ENCODE assay signal across 12 mouse cellular contexts in the genomic region with DNA sequence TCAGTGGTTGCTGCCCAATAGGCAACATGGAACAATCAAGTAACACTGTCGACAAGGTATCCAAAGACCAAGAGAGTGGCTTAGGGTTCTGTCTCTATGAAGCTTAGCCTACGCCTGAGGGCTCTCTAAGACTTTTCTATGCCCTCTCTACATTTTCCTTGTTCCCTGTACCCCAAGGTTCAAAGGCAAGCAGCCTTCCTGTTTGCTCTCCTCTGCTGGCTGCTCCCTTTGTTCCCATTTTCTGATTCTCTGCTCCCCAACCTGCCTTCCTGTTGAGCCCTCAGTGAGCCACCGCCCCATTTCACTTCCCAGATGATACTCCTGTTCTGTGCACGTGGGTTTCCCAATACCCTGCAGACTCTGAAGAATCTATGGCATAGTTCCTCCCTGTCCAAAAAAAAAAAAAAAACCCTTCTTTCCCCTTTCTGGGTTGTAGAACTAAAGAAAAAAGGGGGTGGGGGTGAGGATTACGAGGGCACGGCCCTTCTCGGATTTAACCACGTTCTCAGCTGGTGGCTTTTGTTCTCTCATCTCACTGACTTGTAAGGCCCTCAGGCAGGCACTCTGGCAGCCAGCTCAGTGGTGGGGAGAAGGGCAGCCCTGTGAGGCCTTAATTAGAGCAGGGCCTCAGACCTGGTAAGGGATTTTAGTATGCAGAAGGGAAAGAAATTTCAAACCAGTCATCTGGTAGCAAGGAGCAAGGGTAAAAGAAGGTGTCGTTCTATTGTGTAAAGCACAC. TPM values are rescaled to one million over a fixed set of nuclear protein-coding genes. Genes with fewer than 3 reads are reported as not detected.
DNase-seq lines count a peak whose midpoint lies in the region; ATAC-seq and TF ChIP-seq lines count a peak whose summit lies in the region.
"Had no signal": no experiment of that assay in that cellular context is flagged by ENCODE, and none has a peak within 500 bp of the region (broad histone marks: within the 10 kb centered on the region; RNA-seq: fewer than 3 reads in every experiment).

No protein-coding gene starts in this region.

- H3K27me3 ChIP-seq in kidney, adult 2 months (replicated peaks; ENCODE audit: control insufficient read depth, insufficient read depth, low read length) = no peaks in the 10 kb centered on the region
- no peaks in the 10 kb centered on the region for H3K27me3 ChIP-seq in kidney, embryonic 14.5 days (ENCODE audit: control insufficient read depth, insufficient read depth, low read length)
- H3K27me3 ChIP-seq in hindbrain, embryonic 11.5 days (ENCODE audit: control insufficient read depth, insufficient read depth, low read length) = no peaks in the 10 kb centered on the region
- no peaks in the 10 kb centered on the region for H3K27me3 ChIP-seq in neural tube, embryonic 13.5 days

- TF ChIP-seq CTCF in kidney, adult 2 months (conservative IDR thresholded peaks at IDR 0.05; ENCODE audit: insufficient read depth, insufficient read length, low read depth, low read length) = no peak

- no peaks in the 10 kb centered on the region for H3K36me3 ChIP-seq in kidney, adult 2 months (ENCODE audit: control insufficient read depth, insufficient read depth, low read length)
- H3K36me3 ChIP-seq in kidney, embryonic 14.5 days (ENCODE audit: control insufficient read depth, insufficient read depth, low read length) = no peaks in the 10 kb centered on the region
- no peaks in the 10 kb centered on the region for H3K36me3 ChIP-seq in hindbrain, embryonic 11.5 days (ENCODE audit: control insufficient read depth, insufficient read depth, low read length)
- H3K36me3 ChIP-seq in neural tube, embryonic 13.5 days = no peaks in the 10 kb centered on the region

- H3K27ac ChIP-seq in kidney, adult 2 months (ENCODE audit: insufficient read depth, low read depth, low read length) = no peak overlapping the region
- no peak overlapping the region for H3K27ac ChIP-seq in kidney, embryonic 14.5 days (ENCODE audit: low read depth, low read length)
- peak overlapping the region; percentile 43; the same call in 1 of the 2 replicates for H3K27ac ChIP-seq in hindbrain, embryonic 11.5 days (ENCODE audit: low read depth, low read length)
- peak overlapping the region; percentile 70 for H3K27ac ChIP-seq in neural tube, embryonic 13.5 days (replicated peaks)

- H3K4me1 ChIP-seq in kidney, adult 2 months (ENCODE audit: control insufficient read depth, insufficient read depth, low read length) = peaks cover 24% of the 10 kb centered on the region
- H3K4me1 ChIP-seq in kidney, embryonic 14.5 days (ENCODE audit: control insufficient read depth, insufficient read depth, low read length) = peaks cover 3% of the 10 kb centered on the region; the same call in 1 of the 2 replicates
- peaks cover 2% of the 10 kb centered on the region; the same call in 1 of the 2 replicates for H3K4me1 ChIP-seq in hindbrain, embryonic 11.5 days (replicated peaks; ENCODE audit: control insufficient read depth, insufficient read depth, low read length)
- peaks cover 63% of the 10 kb centered on the region for H3K4me1 ChIP-seq in neural tube, embryonic 13.5 days (replicated peaks)

- no peak overlapping the region for H3K4me2 ChIP-seq in kidney, embryonic 14.5 days (replicated peaks; ENCODE audit: low read depth, low read length)
- H3K4me2 ChIP-seq in hindbrain, embryonic 11.5 days (replicated peaks; ENCODE audit: low read depth, low read length) = no peak overlapping the region
- peak overlapping the region; percentile 46 for H3K4me2 ChIP-seq in neural tube, embryonic 13.5 days

- H3K4me3 ChIP-seq in kidney, adult 2 months (ENCODE audit: insufficient read depth, low read depth, low read length) = no peak overlapping the region
- H3K4me3 ChIP-seq in kidney, embryonic 14.5 days (ENCODE audit: low read length) = no peak overlapping the region
- H3K4me3 ChIP-seq in hindbrain, embryonic 11.5 days (ENCODE audit: low read depth, low read length) = no peak overlapping the region
- peak overlapping the region; percentile 8; the same call in 1 of the 2 replicates for H3K4me3 ChIP-seq in neural tube, embryonic 13.5 days
- H3K4me3 ChIP-seq: erythroblast, embryonic 14.5 days had no signal

- no peak for TF ChIP-seq POLR2A in kidney, adult 2 months (IDR thresholded peaks at IDR 0.05; ENCODE audit: low read depth, low read length)

- H3K9ac ChIP-seq in kidney, embryonic 14.5 days (ENCODE audit: low read depth, low read length) = no peak overlapping the region
- no peak overlapping the region for H3K9ac ChIP-seq in hindbrain, embryonic 11.5 days (ENCODE audit: low read depth, low read length)
- H3K9ac ChIP-seq in neural tube, embryonic 13.5 days = peak overlapping the region; percentile 56

- no peaks in the 10 kb centered on the region for H3K9me3 ChIP-seq in kidney, embryonic 14.5 days (ENCODE audit: control insufficient read depth, low read length)
- H3K9me3 ChIP-seq in hindbrain, embryonic 11.5 days (ENCODE audit: control insufficient read depth, low read length) = no peaks in the 10 kb centered on the region
- H3K9me3 ChIP-seq in neural tube, embryonic 13.5 days = no peaks in the 10 kb centered on the region

- no peak for ATAC-seq in kidney, embryonic 14.5 days (ENCODE audit: low FRiP score, low TSS enrichment)
- peak; percentile 48 for ATAC-seq in common myeloid progenitor, adult 5-6 weeks (replicated peaks; ENCODE audit: low read depth, poor library complexity, severe bottlenecking)
- peak; percentile 69; the same call in 1 of the 2 replicates for ATAC-seq in hindbrain, embryonic 11.5 days (ENCODE audit: low FRiP score)
- no peak for ATAC-seq in neural tube, embryonic 13.5 days (ENCODE audit: low read depth)
- no peak for ATAC-seq in activated CD4-positive, CD25-positive, alpha-beta regulatory T cell, adult 4 months

- peak; percentile 25 for DNase-seq in kidney, adult 2 months
- DNase-seq in hindbrain, embryonic 11.5 days (ENCODE audit: low spot score) = peak; percentile 52
- DNase-seq in thymus, postnatal 25 days = no peak
- DNase-seq in heart, adult 8-10 months (ENCODE audit: low spot score) = no peak
- DNase-seq: kidney, postnatal 25 days; lung, postnatal 14 days; right cerebral cortex, postnatal 4 days had no signal

- WGBS in kidney, adult 2 months = 65% methylated on average over 9 of the region's 9 CpGs
- WGBS in kidney, embryonic 14.5 days = 41% methylated on average over 9 of the region's 9 CpGs
- 20% methylated on average over 9 of the region's 9 CpGs for WGBS in hindbrain, embryonic 11.5 days
- 21% methylated on average over 9 of the region's 9 CpGs for WGBS in neural tube, embryonic 13.5 days

RNA-seq across cellular contexts. Expression of gene Zbtb38, which starts 26.9 kb away (rescaled TPM):
- polyA plus RNA-seq in kidney, adult 2 months (2012; rRNA removed) = 10.2 and 12.9 TPM in 2 replicates
- polyA plus RNA-seq in kidney, embryonic 14.5 days (2014; fragmentation: Nextera tagmentation; extraction: Ambion mirVana) = 15.6 and 20.5 TPM in 2 replicates
- total RNA-seq in common myeloid progenitor, adult 5-6 weeks (2017) = 25.8 and 41.8 TPM in 2 replicates
- 11.1 and 14.3 TPM in 2 replicates for polyA plus RNA-seq in hindbrain, embryonic 11.5 days (2014; fragmentation: Nextera tagmentation; extraction: Ambion mirVana)
- polyA plus RNA-seq in neural tube, embryonic 13.5 days (2015; fragmentation: Nextera tagmentation; extraction: Ambion mirVana) = 38.5 and 41.3 TPM in 2 replicates
- 10 to 100 TPM; 59.9 to 61.4 TPM for polyA plus RNA-seq in activated CD4-positive, CD25-positive, alpha-beta regulatory T cell, adult 4 months (2017; shearing (Covaris generic))
- total RNA-seq in heart, adult 8-10 months (2022) = 10 to 100 TPM; 38.8 to 42.4 (median 40.8) TPM

Comparison
In these comparisons a context has a peak if more than half of its experiments do, and no peak if none do; other contexts are left out.
1. DNase-seq: peak in kidney, adult 2 months (single experiment) and hindbrain, embryonic 11.5 days (single experiment); none in thymus, postnatal 25 days (single experiment) and heart, adult 8-10 months (single experiment).
2. H3K27ac ChIP-seq: peak in hindbrain, embryonic 11.5 days (single experiment) and neural tube, embryonic 13.5 days (single experiment); none in kidney, adult 2 months (single experiment) and kidney, embryonic 14.5 days (single experiment).
3. ATAC-seq: peak in common myeloid progenitor, adult 5-6 weeks (single experiment) and hindbrain, embryonic 11.5 days (single experiment); none in kidney, embryonic 14.5 days (single experiment), neural tube, embryonic 13.5 days (single experiment) and activated CD4-positive, CD25-positive, alpha-beta regulatory T cell, adult 4 months (single experiment).